Mouse (Mus musculus): Measurements from ENCODE around the gene Tmem223. TPM values are rescaled to one million over a fixed set of nuclear protein-coding genes. Genes with fewer than 3 reads are reported as not detected.

Tmem223 gene
- total and polyA plus RNA-seq, 2 experiments from 2014 or later = 214 to 306 TPM

DNA sequence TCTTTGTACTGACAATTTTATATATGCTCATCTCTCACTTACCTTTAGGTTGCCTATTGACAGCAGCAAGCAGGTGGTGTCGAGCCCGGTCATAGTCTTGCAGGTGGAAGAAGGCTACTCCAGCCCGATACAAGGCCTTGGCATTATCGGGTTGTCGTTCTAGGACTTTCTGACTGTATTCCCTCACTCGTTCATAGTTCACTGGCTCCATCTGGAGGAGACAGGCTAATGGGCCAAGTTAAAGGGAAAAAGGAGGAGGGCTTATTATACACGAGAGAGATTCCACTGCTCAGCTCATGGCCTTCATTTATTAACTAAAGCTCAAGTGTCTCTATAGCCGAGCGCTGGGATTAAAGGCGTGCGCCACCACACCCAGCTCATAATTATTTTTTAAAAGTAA is 45.0 kb downstream of the Tmem223 start:
- H3K27me3 ChIP-seq (ENCODE audit: control insufficient read depth, insufficient read depth, low read length) = no peaks in the 10 kb centered on the region
- 69% methylated on average over 11 of the region's 11 CpGs for WGBS
- H3K9me3 ChIP-seq (replicated peaks; ENCODE audit: control insufficient read depth, low read length) = no peaks in the 10 kb centered on the region
- no peak for TF ChIP-seq EP300 (IDR thresholded peaks at IDR 0.05; ENCODE audit: low read depth)
- TF ChIP-seq CTCF (IDR thresholded peaks at IDR 0.05; ENCODE audit: low read depth) = peak; percentile 31
- H3K36me3 ChIP-seq (replicated peaks; ENCODE audit: control insufficient read depth, insufficient read depth, low read length) = peaks cover 49% of the 10 kb centered on the region
- no peak overlapping the region for H3K27ac ChIP-seq (ENCODE audit: low read depth)
- H3K9ac ChIP-seq (replicated peaks; ENCODE audit: low read depth, low read length) = no peak overlapping the region
- H3K4me3 ChIP-seq (ENCODE audit: low read depth, low read length) = no peak overlapping the region
- peaks cover 10% of the 10 kb centered on the region for H3K4me1 ChIP-seq (ENCODE audit: control insufficient read depth, insufficient read depth)
- DNase-seq (ENCODE audit: low spot score) (no peak), ATAC-seq (ENCODE audit: insufficient read depth, low read depth) (no peak)
- no peak overlapping the region for H3K4me2 ChIP-seq (ENCODE audit: low read depth, low read length)

DNA sequence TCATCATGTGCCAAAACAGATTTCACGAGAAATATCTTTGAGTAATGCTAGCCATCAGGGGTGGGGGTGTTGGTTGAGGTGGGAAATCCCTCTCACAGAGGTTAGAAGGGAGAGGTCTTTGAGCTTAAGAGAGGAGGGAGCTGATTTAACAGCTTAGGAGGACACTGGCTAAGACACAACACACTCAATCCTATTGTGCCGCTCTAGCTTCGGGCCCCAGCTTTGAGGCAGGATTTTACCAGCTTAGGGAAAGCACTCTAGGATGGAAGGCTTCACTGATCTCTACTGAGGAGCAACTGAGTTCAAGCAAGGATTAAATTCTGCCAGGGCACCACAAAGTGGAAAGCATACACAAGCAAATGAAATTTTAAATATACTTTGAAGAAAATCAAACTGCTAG is 46.2 kb downstream of the Tmem223 start:
- H3K4me3 ChIP-seq (ENCODE audit: low read depth, low read length) = no peak overlapping the region

DNA sequence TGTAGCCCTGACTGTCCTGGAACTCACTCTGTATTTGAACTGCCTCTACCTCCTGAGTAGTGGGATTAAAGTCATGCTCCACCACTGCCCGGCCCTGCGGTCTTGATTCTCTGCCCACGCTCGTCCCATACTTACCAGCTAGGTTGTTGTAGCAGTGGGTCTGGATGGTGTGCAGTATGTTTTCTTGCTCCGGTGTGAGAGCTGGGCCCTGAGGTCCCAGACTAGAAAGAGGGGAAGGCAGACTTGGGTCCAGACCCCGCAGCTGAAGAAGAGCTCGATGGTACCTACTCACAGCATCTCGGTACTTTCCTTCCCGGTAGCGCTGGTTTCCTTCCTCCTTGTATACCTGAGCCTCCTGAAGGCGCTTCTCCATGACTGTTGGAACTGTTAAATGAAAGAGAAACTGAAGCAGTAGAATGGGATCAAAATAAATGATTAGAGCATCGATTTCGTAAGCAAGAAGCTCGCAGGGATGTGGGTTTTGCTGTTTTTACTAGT is 47.6 kb downstream of the Tmem223 start:
- no peaks in the 10 kb centered on the region for H3K9me3 ChIP-seq (replicated peaks; ENCODE audit: control insufficient read depth, low read length)
- H3K4me3 ChIP-seq (ENCODE audit: low read depth, low read length) = peak overlapping the region; percentile 96
- H3K27me3 ChIP-seq (ENCODE audit: control insufficient read depth, insufficient read depth, low read length) = no peaks in the 10 kb centered on the region
- no peak for ATAC-seq (ENCODE audit: insufficient read depth, low read depth)
- H3K9ac ChIP-seq (replicated peaks; ENCODE audit: low read depth, low read length) = peak overlapping the region; percentile 76
- peaks cover 20% of the 10 kb centered on the region for H3K4me1 ChIP-seq (ENCODE audit: control insufficient read depth, insufficient read depth)
- no peak for DNase-seq (ENCODE audit: low spot score)
- H3K27ac ChIP-seq (ENCODE audit: low read depth) = peak overlapping the region; percentile 99
- TF ChIP-seq CTCF (IDR thresholded peaks at IDR 0.05; ENCODE audit: low read depth) = no peak
- TF ChIP-seq EP300 (IDR thresholded peaks at IDR 0.05; ENCODE audit: low read depth) = no peak
- peak overlapping the region; percentile 95 for H3K4me2 ChIP-seq (ENCODE audit: low read depth, low read length)
- H3K36me3 ChIP-seq (replicated peaks; ENCODE audit: control insufficient read depth, insufficient read depth, low read length) = peaks cover 36% of the 10 kb centered on the region
- WGBS = 16% methylated on average over 14 of the region's 14 CpGs

More for the DNA sequence above, 46.2 kb downstream of the Tmem223 start:
- ATAC-seq (ENCODE audit: insufficient read depth, low read depth) = no peak
- Histone ChIP-seq H3K27ac (ENCODE audit: low read depth) (no peak overlapping the region), H3K27me3 (ENCODE audit: control insufficient read depth, insufficient read depth, low read length) (no peaks in the 10 kb centered on the region), H3K36me3 (replicated peaks; ENCODE audit: control insufficient read depth, insufficient read depth, low read length) (peaks cover 40% of the 10 kb centered on the region), H3K4me1 (ENCODE audit: control insufficient read depth, insufficient read depth) (peaks cover 16% of the 10 kb centered on the region), H3K4me2 (ENCODE audit: low read depth, low read length) (no peak overlapping the region), H3K9ac (replicated peaks; ENCODE audit: low read depth, low read length) (no peak overlapping the region), H3K9me3 (replicated peaks; ENCODE audit: control insufficient read depth, low read length) (no peaks in the 10 kb centered on the region)
- 79% methylated on average over 3 of the region's 3 CpGs for WGBS
- TF ChIP-seq CTCF (IDR thresholded peaks at IDR 0.05; ENCODE audit: low read depth) (no peak), EP300 (IDR thresholded peaks at IDR 0.05; ENCODE audit: low read depth) (no peak)
- DNase-seq (ENCODE audit: low spot score) = no peak

DNA sequence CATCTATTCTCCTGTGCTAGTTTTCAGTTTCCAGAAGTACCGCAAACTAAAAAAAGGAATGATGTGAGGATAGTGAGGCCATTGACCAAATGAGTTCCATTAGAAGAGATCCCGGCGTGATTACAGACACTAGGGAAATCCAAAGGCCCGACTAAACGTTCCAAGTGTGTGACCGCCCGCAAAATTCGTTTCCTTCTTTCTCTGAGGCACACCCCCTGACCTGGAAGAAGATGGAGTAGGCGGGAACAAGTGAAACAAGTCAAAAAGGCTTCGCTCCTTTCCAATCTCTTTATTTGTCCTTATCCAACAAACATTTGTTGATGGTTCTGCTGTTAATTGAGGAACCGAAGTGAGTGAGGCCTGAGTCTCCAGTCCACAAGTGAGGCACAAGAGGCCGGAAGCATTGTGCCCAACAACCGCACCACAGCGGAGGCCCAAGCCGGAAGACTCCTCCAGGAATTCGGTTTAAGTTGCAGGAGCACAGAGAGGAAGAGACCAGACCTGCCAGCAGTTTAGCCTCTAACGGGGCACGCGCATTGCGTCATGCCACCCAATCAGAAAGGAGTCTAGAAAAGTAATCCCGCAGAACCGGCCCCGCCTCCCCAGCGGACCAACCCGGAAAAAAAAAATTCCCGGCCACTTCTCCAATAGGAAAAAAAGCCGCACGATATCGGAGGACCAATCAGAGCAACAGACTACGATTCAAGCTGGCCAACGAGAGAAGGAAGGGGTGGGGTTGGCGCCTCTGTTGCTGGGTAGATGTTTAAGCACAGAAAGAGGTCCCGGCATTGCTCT is 48.2 kb downstream of the Tmem223 start, which contains the start of gene Ttc9c:
Gene Ttc9c (minus strand): TSS at position 533 of the 795 bp plus-strand sequence.
- peaks cover 37% of the 10 kb centered on the region for H3K36me3 ChIP-seq (replicated peaks; ENCODE audit: control insufficient read depth, insufficient read depth, low read length)
- ATAC-seq (ENCODE audit: insufficient read depth, low read depth) (peak; percentile 87), DNase-seq (ENCODE audit: low spot score) (peak; percentile 99)
- peak within 1 kb of the TSS; percentile 95 for H3K4me2 ChIP-seq (ENCODE audit: low read depth, low read length)
- H3K9me3 ChIP-seq (replicated peaks; ENCODE audit: control insufficient read depth, low read length) = no peaks in the 10 kb centered on the region
- H3K27ac ChIP-seq (ENCODE audit: low read depth) = peak within 1 kb of the TSS; percentile 99
- peak; percentile 86 for TF ChIP-seq EP300 (IDR thresholded peaks at IDR 0.05; ENCODE audit: low read depth)
- no peak for TF ChIP-seq CTCF (IDR thresholded peaks at IDR 0.05; ENCODE audit: low read depth)
- no peaks in the 10 kb centered on the region for H3K27me3 ChIP-seq (ENCODE audit: control insufficient read depth, insufficient read depth, low read length)
- H3K4me1 ChIP-seq (ENCODE audit: control insufficient read depth, insufficient read depth) = peaks cover 20% of the 10 kb centered on the region
- peak within 1 kb of the TSS; percentile 97 for H3K9ac ChIP-seq (replicated peaks; ENCODE audit: low read depth, low read length)
- peak within 1 kb of the TSS; percentile 96 for H3K4me3 ChIP-seq (ENCODE audit: low read depth, low read length)
- under 1% methylated on average over 33 of the region's 33 CpGs for WGBS

DNA sequence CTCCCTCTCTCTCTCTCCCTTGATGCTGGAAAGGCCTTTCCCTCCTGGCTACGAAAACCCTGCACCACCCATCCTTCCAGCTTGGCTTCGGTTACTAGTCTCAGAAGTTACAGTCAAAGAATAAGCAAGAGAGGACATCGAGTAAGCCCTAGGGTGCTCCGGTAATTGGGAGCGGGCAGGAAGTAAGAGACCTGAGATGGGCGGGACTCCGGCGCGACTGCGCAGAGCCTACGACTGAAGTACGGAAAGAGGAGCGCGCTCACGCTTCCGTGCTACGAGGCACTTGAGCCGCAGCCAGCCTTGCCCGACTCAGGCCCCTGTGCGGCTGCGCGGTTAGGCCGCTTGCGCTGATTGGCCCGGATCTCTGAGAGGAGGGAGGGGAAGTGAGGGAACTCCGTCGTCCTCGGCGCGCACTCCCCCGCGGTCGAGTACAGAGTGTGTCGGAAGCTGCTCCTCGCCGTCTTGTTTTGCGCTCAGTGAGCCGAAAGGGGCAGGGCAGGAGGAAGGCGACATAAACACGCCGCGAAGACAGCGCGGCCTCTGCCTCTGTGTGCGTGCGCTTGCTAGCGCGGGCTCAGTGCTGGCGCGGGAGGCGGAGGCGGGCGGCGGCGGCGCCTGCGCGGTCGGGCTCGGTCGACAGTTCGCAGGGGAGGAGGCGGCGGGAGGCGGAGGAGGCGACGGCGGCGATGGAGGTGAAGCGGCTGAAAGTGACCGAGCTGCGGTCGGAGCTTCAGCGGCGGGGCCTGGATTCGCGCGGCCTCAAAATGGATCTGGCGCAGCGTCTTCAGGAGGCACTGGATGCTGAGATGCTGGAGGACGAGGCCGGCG is 49.0 kb downstream of the Tmem223 start, which contains the start of gene Hnrnpul2:
Gene Hnrnpul2 (plus strand): TSS at position 415 of the 828 bp plus-strand sequence.
- H3K36me3 ChIP-seq (replicated peaks; ENCODE audit: control insufficient read depth, insufficient read depth, low read length) = peaks cover 39% of the 10 kb centered on the region
- H3K27ac ChIP-seq (ENCODE audit: low read depth) = peak within 1 kb of the TSS; percentile 99
- peaks cover 20% of the 10 kb centered on the region for H3K4me1 ChIP-seq (ENCODE audit: control insufficient read depth, insufficient read depth)
- peak within 1 kb of the TSS; percentile 96 for H3K4me3 ChIP-seq (ENCODE audit: low read depth, low read length)
- H3K27me3 ChIP-seq (ENCODE audit: control insufficient read depth, insufficient read depth, low read length) = no peaks in the 10 kb centered on the region
- ATAC-seq (ENCODE audit: insufficient read depth, low read depth) (peak; percentile 93), DNase-seq (ENCODE audit: low spot score) (peak; percentile 100)
- H3K9me3 ChIP-seq (replicated peaks; ENCODE audit: control insufficient read depth, low read length) = no peaks in the 10 kb centered on the region
- H3K9ac ChIP-seq (replicated peaks; ENCODE audit: low read depth, low read length) = peak within 1 kb of the TSS; percentile 97
- TF ChIP-seq CTCF (IDR thresholded peaks at IDR 0.05; ENCODE audit: low read depth) (no peak), EP300 (IDR thresholded peaks at IDR 0.05; ENCODE audit: low read depth) (no peak)
- WGBS = under 1% methylated on average over 78 of the region's 83 CpGs
- H3K4me2 ChIP-seq (ENCODE audit: low read depth, low read length) = peak within 1 kb of the TSS; percentile 95
